Mouse (Mus musculus) limb, embryonic 14.5 days (tissue): ENCODE results near the gene Unc13a. TPM values are rescaled to one million over a fixed set of nuclear protein-coding genes. Genes with fewer than 3 reads are reported as not detected.

Experiments used
- ATAC-seq: fragments of 200-750 bp; cut with Nextera tagmentation; 2 replicates; pipeline ENCODE4 v1.8.0; 2017; ENCODE audit warnings: low read depth, moderate number of reproducible peaks, moderate TSS enrichment; ENCODE audit not compliant: low FRiP score
- DNase-seq: peaks from one replicate; pipeline ENCODE4 v3.0.0-alpha.2; 2015; ENCODE audit warnings: low spot score
- H3K27ac ChIP-seq: fragments of 300-500 bp; sonication (generic); replicated peaks from 2 replicates; pipeline ENCODE4 v1.5.1; 2014; ENCODE audit warnings: low read depth, mild to moderate bottlenecking, low read length, moderate library complexity, mixed read lengths
- H3K27me3 ChIP-seq: fragments of 300-500 bp; sonication (generic); 2 replicates; pipeline ENCODE4 v1.6.1; 2014; ENCODE audit warnings: low read length, mixed read lengths; ENCODE audit not compliant: control insufficient read depth, insufficient read depth
- H3K36me3 ChIP-seq: fragments of 300-500 bp; sonication (generic); 2 replicates; pipeline ENCODE4 v1.6.1; 2014; ENCODE audit warnings: mild to moderate bottlenecking, low read length, moderate library complexity, mixed read lengths; ENCODE audit not compliant: control insufficient read depth, insufficient read depth
- H3K4me1 ChIP-seq: fragments of 300-500 bp; sonication (generic); 2 replicates; pipeline ENCODE4 v1.6.1; 2014; ENCODE audit warnings: antibody characterized with exemption, low read length, mixed read lengths; ENCODE audit not compliant: control insufficient read depth, insufficient read depth
- H3K4me2 ChIP-seq: fragments of 300-500 bp; sonication (generic); replicated peaks from 2 replicates; pipeline ENCODE4 v1.6.1; 2014; ENCODE audit warnings: low read depth, mild to moderate bottlenecking, low read length, moderate library complexity; ENCODE audit not compliant: severe bottlenecking
- H3K4me3 ChIP-seq: fragments of 300-500 bp; sonication (generic); replicated peaks from 2 replicates; pipeline ENCODE4 v1.5.1; 2014; ENCODE audit warnings: low read length
- H3K9ac ChIP-seq: fragments of 300-500 bp; sonication (generic); 2 replicates; pipeline ENCODE4 v1.6.1; 2014; ENCODE audit warnings: mild to moderate bottlenecking, low read depth, low read length, moderate library complexity; ENCODE audit not compliant: severe bottlenecking
- H3K9me3 ChIP-seq: fragments of 300-500 bp; sonication (generic); 2 replicates; pipeline ENCODE4 v1.6.1; 2016; ENCODE audit warnings: low read length; ENCODE audit not compliant: control insufficient read depth
- POLR2A ChIP-seq: fragments of 200-500 bp; IDR thresholded peaks from 2 replicates; pipeline ENCODE4 v1.8.0; 2012; ENCODE audit warnings: inconsistent platforms, mild to moderate bottlenecking, moderate library complexity, borderline replicate concordance; ENCODE audit not compliant: insufficient read depth, insufficient read length; ENCODE audit errors: extremely low read depth
- WGBS: fragments of 180-500 bp; shearing (Covaris S2); extraction: QIAGEN DNeasy Blood & Tissue Kit; methylation state at CpG from one replicate; pipeline ENCODE4 v1.1.7; 2014; 5-methylcytosine and 5-hydroxymethylcytosine counted together
- polyA plus RNA-seq, 2 experiments: library from polyadenylated mRNA; depleted of rRNA in 1 of 2; stranded (reverse) in 1 of 2; unstranded in 1 of 2; fragments of >200 nt; fragmentation: Nextera tagmentation in 1 of 2; extraction: Ambion mirVana in 1 of 2; gene quantifications; 2 replicates each; pipeline versions ENCODE4 v1.2.1 to v1.2.3; 2012 to 2014

Unc13a gene
- polyA plus RNA-seq, 2 experiments = 0.39 to 0.91 TPM

DNA sequence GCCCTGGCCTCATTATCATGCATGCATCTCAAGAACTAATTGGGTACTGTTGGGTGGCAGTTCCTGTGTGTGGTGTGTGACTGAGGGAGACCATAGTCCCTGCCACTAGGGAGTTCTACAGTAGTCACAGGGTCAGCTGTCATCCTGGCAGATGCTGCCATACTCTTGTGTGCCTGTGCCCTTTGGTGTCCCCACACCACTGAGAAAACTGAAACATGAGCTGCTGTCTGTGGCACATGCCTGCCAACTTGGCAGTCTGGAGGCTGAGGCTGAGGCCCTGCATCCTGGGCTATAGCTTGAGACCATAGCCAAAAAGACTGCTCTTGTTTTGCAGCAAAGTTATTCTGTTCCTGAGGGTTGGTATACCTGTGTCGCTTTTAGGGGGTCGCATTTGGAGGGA is 51.8 kb downstream of the Unc13a start:
- 97% methylated on average over 2 of the region's 2 CpGs for WGBS
- H3K27me3 ChIP-seq = no peaks in the 10 kb centered on the region
- no peak for TF ChIP-seq POLR2A

DNA sequence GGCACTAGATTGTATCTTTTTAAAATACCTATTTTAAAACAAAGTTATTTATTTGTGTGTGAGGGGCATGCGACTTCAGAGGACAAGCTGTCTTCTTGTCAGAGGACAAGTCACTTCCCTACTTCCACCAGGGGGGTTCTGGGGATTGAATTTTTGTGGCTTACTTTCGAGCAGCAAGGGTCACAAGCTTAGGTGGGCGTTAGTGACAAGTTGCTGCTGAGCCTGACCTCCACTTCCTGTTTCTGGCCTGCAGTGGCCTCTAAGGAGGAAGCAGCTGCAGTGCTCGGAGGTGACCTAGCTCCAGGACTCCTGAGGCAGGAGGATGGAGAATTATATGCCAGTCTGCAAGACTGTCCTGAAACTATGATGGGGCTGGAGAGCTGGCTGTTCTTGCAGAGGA is 58.1 kb downstream of the Unc13a start:
- 50% methylated on average over 4 of the region's 4 CpGs for WGBS
- no peak for DNase-seq
- peaks cover 44% of the 10 kb centered on the region for H3K36me3 ChIP-seq

More for the DNA sequence above, 51.8 kb downstream of the Unc13a start:
- Histone ChIP-seq H3K9ac (no peak overlapping the region), H3K4me3 (no peak overlapping the region), H3K4me1 (no peaks in the 10 kb centered on the region), H3K36me3 (peaks cover 97% of the 10 kb centered on the region), H3K4me2 (no peak overlapping the region), H3K9me3 (peaks cover 18% of the 10 kb centered on the region), H3K27ac (no peak overlapping the region)
- DNase-seq = no peak
- no peak for ATAC-seq

DNA sequence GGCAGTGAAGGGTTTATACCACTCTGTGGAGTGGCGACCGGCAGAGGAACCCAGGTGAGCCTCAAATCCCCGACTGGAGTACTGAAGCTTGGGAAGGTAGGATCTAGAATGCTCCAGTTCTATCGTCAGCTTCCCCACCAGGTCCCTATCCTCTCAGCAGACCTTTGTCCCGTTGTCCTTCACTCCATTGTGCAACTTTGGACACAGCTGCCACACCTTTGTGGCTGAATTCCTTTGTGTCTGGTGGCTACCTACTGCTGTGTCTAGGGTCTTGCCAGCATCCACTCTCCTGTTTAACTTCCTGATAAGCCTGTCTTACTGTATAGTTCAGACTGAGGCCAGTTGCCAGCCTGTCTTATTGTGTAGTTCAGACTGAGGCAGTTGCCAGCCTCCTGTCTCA is 59.4 kb downstream of the Unc13a start:
- peak overlapping the region; percentile 64 for H3K4me2 ChIP-seq
- WGBS = 51% methylated on average over 5 of the region's 5 CpGs
- DNase-seq (no peak), ATAC-seq (no peak)
- no peaks in the 10 kb centered on the region for H3K9me3 ChIP-seq
- H3K27ac ChIP-seq = no peak overlapping the region
- peaks cover 8% of the 10 kb centered on the region; the same call in 1 of the 2 replicates for H3K4me1 ChIP-seq
- H3K27me3 ChIP-seq = no peaks in the 10 kb centered on the region
- no peak for TF ChIP-seq POLR2A
- H3K36me3 ChIP-seq = peaks cover 32% of the 10 kb centered on the region
- peak overlapping the region; percentile 92 for H3K4me3 ChIP-seq
- peak overlapping the region; percentile 90 for H3K9ac ChIP-seq

More for the DNA sequence above, 58.1 kb downstream of the Unc13a start:
- Histone ChIP-seq H3K4me1 (peaks cover 8% of the 10 kb centered on the region; the same call in 1 of the 2 replicates), H3K4me3 (no peak overlapping the region), H3K27ac (no peak overlapping the region), H3K9ac (no peak overlapping the region), H3K9me3 (no peaks in the 10 kb centered on the region), H3K4me2 (no peak overlapping the region), H3K27me3 (no peaks in the 10 kb centered on the region)
- ATAC-seq = no peak
- TF ChIP-seq POLR2A = no peak

DNA sequence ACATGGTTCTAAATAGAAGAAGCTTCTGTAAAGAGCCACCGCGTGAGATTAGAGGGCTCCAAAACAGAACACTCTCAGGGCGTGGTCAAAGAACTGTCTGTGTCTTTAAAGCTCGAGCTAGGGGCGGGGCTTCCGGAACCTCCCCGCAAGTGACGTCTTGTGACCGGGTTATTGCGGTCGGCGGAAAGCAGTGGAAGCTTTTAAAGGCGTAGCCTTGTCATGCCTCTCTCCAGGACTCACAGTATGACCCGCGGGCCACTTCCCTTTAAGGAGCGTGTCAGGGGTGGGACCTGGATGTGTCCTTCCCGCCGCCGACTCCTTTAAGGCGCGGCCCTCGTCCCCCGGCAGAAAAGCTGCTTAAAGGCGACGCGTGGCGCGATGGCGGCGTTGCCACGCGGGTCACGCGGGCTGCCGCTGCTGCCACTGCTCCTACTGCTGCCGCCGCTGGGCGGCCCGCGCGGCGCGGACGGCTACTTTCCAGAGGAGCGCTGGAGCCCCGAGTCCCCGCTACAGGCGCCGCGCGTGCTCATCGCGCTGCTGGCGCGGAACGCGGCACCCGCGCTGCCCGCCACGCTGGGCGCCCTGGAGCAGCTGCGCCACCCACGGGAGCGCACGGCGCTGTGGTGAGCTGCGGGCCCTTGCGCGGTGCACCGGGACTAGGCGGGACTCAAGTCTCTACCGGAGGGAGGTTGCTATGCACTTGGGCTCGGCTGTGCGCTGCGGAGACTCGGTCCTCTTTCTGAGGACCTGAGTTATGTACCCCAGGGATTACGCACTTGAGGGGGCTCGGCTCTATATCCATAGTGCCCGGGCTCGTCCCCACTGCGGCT is 60.5 kb downstream of the Unc13a start, which contains the start of gene Colgalt1:
TSS of gene Colgalt1 (plus strand) at position 177 of the 830 bp plus-strand sequence.
- under 1% methylated on average over 69 of the region's 82 CpGs for WGBS
- H3K27ac ChIP-seq = peak within 1 kb of the TSS; percentile 90
- peak; percentile 99 for DNase-seq
- H3K36me3 ChIP-seq = peaks cover 21% of the 10 kb centered on the region
- ATAC-seq = peak; percentile 98
- H3K9me3 ChIP-seq = no peaks in the 10 kb centered on the region
- H3K4me1 ChIP-seq = peaks cover 8% of the 10 kb centered on the region; the same call in 1 of the 2 replicates
- H3K4me3 ChIP-seq = peak within 1 kb of the TSS; percentile 92
- H3K27me3 ChIP-seq = no peaks in the 10 kb centered on the region
- TF ChIP-seq POLR2A = 0 out of 2 replicates have a peak, but pooled peaks have one; percentile 53
- peak within 1 kb of the TSS; percentile 90 for H3K9ac ChIP-seq
- peak within 1 kb of the TSS; percentile 64 for H3K4me2 ChIP-seq

DNA sequence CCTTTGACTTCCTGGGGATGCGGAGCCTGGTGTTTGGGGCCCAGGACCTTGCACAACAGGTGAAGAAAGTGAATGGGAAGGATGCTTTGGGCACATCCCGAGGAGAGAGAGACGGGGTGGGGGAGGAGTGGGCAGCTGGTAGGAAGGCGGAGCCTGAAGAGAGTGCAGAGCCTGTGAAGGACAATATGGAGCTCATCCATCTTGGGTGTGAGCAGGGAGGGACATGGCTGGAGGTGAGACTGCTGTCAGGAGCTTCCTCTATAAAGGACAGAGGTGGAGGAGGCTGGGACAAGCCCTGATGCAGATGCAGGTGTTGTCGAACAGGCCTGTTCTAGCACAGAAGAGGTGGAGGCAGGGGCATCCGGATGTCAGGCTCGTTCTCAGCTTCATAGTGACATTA is 67.5 kb downstream of the Unc13a start:
- TF ChIP-seq POLR2A = no peak
- DNase-seq = no peak
- peaks cover 17% of the 10 kb centered on the region for H3K27me3 ChIP-seq
- no peak for ATAC-seq
- WGBS = 39% methylated on average over 7 of the region's 7 CpGs
- no peak overlapping the region for H3K4me2 ChIP-seq
- H3K36me3 ChIP-seq = no peaks in the 10 kb centered on the region
- H3K27ac ChIP-seq = no peak overlapping the region
- no peaks in the 10 kb centered on the region for H3K9me3 ChIP-seq
- peaks cover 9% of the 10 kb centered on the region; the same call in 1 of the 2 replicates for H3K4me1 ChIP-seq
- no peak overlapping the region for H3K4me3 ChIP-seq
- H3K9ac ChIP-seq = no peak overlapping the region
